Mouse (Mus musculus): ENCODE data around the gene Klhdc1. TPM values are rescaled to one million over a fixed set of nuclear protein-coding genes. Genes with fewer than 3 reads are reported as not detected.

Klhdc1 gene
- polyA plus RNA-seq, 1 experiment from 2014 or later: 9.2 TPM

GRCm38 (mm10) chr12:69241405-69241770, 412 bp downstream of the Klhdc1 start:
- Histone ChIP-seq H3K36me3 (no peaks in the 10 kb centered on the region), H3K4me2 (peak overlapping the region; percentile 67), H3K9me3 (no peaks in the 10 kb centered on the region), H3K27ac (peak overlapping the region; percentile 60), H3K27me3 (replicated peaks) (no peaks in the 10 kb centered on the region), H3K9ac (peak overlapping the region; percentile 78), H3K4me3 (replicated peaks) (peak overlapping the region; percentile 75), H3K4me1 (0 out of 2 replicates have a peak, but pooled peaks cover 4% of the 10 kb centered on the region)
- ATAC-seq (ENCODE audit: insufficient read depth, low FRiP score, low read depth): peak; percentile 11; the same call in 1 of the 2 replicates
- 0% methylated on average over 3 of the region's 3 CpGs for WGBS

GRCm38 (mm10) chr12:69241771-69242431, 925 bp downstream of the Klhdc1 start:
- under 1% methylated on average over 61 of the region's 64 CpGs for WGBS
- H3K27ac ChIP-seq: peak overlapping the region; percentile 60
- ATAC-seq (ENCODE audit: insufficient read depth, low FRiP score, low read depth): peak; percentile 85
- H3K9ac ChIP-seq: peak overlapping the region; percentile 78
- H3K4me1 ChIP-seq: 0 out of 2 replicates have a peak, but pooled peaks cover 4% of the 10 kb centered on the region
- peak overlapping the region; percentile 67 for H3K4me2 ChIP-seq
- H3K27me3 ChIP-seq (replicated peaks): no peaks in the 10 kb centered on the region
- H3K9me3 ChIP-seq: no peaks in the 10 kb centered on the region
- H3K36me3 ChIP-seq: no peaks in the 10 kb centered on the region
- peak overlapping the region; percentile 75 for H3K4me3 ChIP-seq (replicated peaks)

- Histone ChIP-seq H3K9ac (no peak overlapping the region), H3K4me2 (no peak overlapping the region), H3K36me3 (no peaks in the 10 kb centered on the region), H3K9me3 (no peaks in the 10 kb centered on the region), H3K27me3 (replicated peaks) (no peaks in the 10 kb centered on the region), H3K27ac (no peak overlapping the region), H3K4me1 (no peaks in the 10 kb centered on the region), H3K4me3 (replicated peaks) (no peak overlapping the region)
- 82% methylated on average over 4 of the region's 4 CpGs for WGBS
- ATAC-seq (ENCODE audit: insufficient read depth, low FRiP score, low read depth): no peak
Observed at GRCm38 (mm10) chr12:69249766-69250165, 8.8 kb downstream of the Klhdc1 start.

- WGBS: 69% methylated on average over 8 of the region's 8 CpGs
- Histone ChIP-seq H3K27ac (no peak overlapping the region), H3K9ac (no peak overlapping the region), H3K27me3 (replicated peaks) (no peaks in the 10 kb centered on the region), H3K4me3 (replicated peaks) (no peak overlapping the region), H3K4me2 (no peak overlapping the region), H3K36me3 (no peaks in the 10 kb centered on the region), H3K9me3 (no peaks in the 10 kb centered on the region), H3K4me1 (no peaks in the 10 kb centered on the region)
- ATAC-seq (ENCODE audit: insufficient read depth, low FRiP score, low read depth): no peak
Observed at GRCm38 (mm10) chr12:69250756-69251155, 9.8 kb downstream of the Klhdc1 start.

- no peaks in the 10 kb centered on the region for H3K27me3 ChIP-seq (replicated peaks)
- no peaks in the 10 kb centered on the region for H3K9me3 ChIP-seq
- H3K4me2 ChIP-seq: no peak overlapping the region
- H3K27ac ChIP-seq: no peak overlapping the region
- H3K4me3 ChIP-seq (replicated peaks): no peak overlapping the region
- H3K4me1 ChIP-seq: no peaks in the 10 kb centered on the region
- no peak overlapping the region for H3K9ac ChIP-seq
- no peaks in the 10 kb centered on the region for H3K36me3 ChIP-seq
- WGBS: 87% methylated on average over 1 of the region's 1 CpGs
- no peak for ATAC-seq (ENCODE audit: insufficient read depth, low FRiP score, low read depth)
Observed at GRCm38 (mm10) chr12:69253806-69254205, 12.8 kb downstream of the Klhdc1 start.

- Histone ChIP-seq H3K4me2 (no peak overlapping the region), H3K9ac (no peak overlapping the region), H3K27ac (no peak overlapping the region), H3K36me3 (no peaks in the 10 kb centered on the region), H3K27me3 (replicated peaks) (no peaks in the 10 kb centered on the region), H3K9me3 (no peaks in the 10 kb centered on the region), H3K4me3 (replicated peaks) (no peak overlapping the region), H3K4me1 (no peaks in the 10 kb centered on the region)
- WGBS: 71% methylated on average over 11 of the region's 11 CpGs
- no peak for ATAC-seq (ENCODE audit: insufficient read depth, low FRiP score, low read depth)
Observed at GRCm38 (mm10) chr12:69257836-69258235, 16.9 kb downstream of the Klhdc1 start.

- no peaks in the 10 kb centered on the region for H3K36me3 ChIP-seq
- no peak for ATAC-seq (ENCODE audit: insufficient read depth, low FRiP score, low read depth)
- no peak overlapping the region for H3K9ac ChIP-seq
- H3K27ac ChIP-seq: no peak overlapping the region
- no peaks in the 10 kb centered on the region for H3K27me3 ChIP-seq (replicated peaks)
- no peak overlapping the region for H3K4me2 ChIP-seq
- 93% methylated on average over 5 of the region's 5 CpGs for WGBS
- H3K4me3 ChIP-seq (replicated peaks): no peak overlapping the region
- H3K4me1 ChIP-seq: no peaks in the 10 kb centered on the region
- H3K9me3 ChIP-seq: no peaks in the 10 kb centered on the region
Observed at GRCm38 (mm10) chr12:69262251-69262650, 21.3 kb downstream of the Klhdc1 start.

GRCm38 (mm10) chr12:69265031-69265430, 24.1 kb downstream of the Klhdc1 start:
- Histone ChIP-seq H3K4me2 (no peak overlapping the region), H3K27ac (no peak overlapping the region), H3K9ac (no peak overlapping the region), H3K27me3 (replicated peaks) (no peaks in the 10 kb centered on the region), H3K4me1 (no peaks in the 10 kb centered on the region), H3K36me3 (no peaks in the 10 kb centered on the region), H3K9me3 (no peaks in the 10 kb centered on the region), H3K4me3 (replicated peaks) (no peak overlapping the region)
- 88% methylated on average over 3 of the region's 3 CpGs for WGBS
- no peak for ATAC-seq (ENCODE audit: insufficient read depth, low FRiP score, low read depth)

GRCm38 (mm10) chr12:69267956-69268632, 27.1 kb downstream of the Klhdc1 start:
- no peaks in the 10 kb centered on the region for H3K27me3 ChIP-seq (replicated peaks)
- no peak for ATAC-seq (ENCODE audit: insufficient read depth, low FRiP score, low read depth)
- H3K36me3 ChIP-seq: no peaks in the 10 kb centered on the region
- 73% methylated on average over 11 of the region's 11 CpGs for WGBS
- H3K4me3 ChIP-seq (replicated peaks): no peak overlapping the region
- no peaks in the 10 kb centered on the region for H3K9me3 ChIP-seq
- H3K9ac ChIP-seq: no peak overlapping the region
- no peaks in the 10 kb centered on the region for H3K4me1 ChIP-seq
- no peak overlapping the region for H3K4me2 ChIP-seq
- no peak overlapping the region for H3K27ac ChIP-seq

- no peak for ATAC-seq (ENCODE audit: insufficient read depth, low FRiP score, low read depth)
- WGBS: 83% methylated on average over 2 of the region's 2 CpGs
Observed at GRCm38 (mm10) chr12:69268956-69269355, 28.0 kb downstream of the Klhdc1 start.

GRCm38 (mm10) chr12:69279931-69280469, 39.0 kb downstream of the Klhdc1 start:
- WGBS: 32% methylated on average over 1 of the region's 1 CpGs
- Histone ChIP-seq H3K4me2 (no peak overlapping the region), H3K4me3 (replicated peaks) (no peak overlapping the region), H3K9me3 (no peaks in the 10 kb centered on the region), H3K4me1 (no peaks in the 10 kb centered on the region), H3K9ac (no peak overlapping the region), H3K27ac (no peak overlapping the region), H3K36me3 (no peaks in the 10 kb centered on the region), H3K27me3 (replicated peaks) (no peaks in the 10 kb centered on the region)
- no peak for ATAC-seq (ENCODE audit: insufficient read depth, low FRiP score, low read depth)

More at GRCm38 (mm10) chr12:69268956-69269355, 28.0 kb downstream of the Klhdc1 start:
- no peaks in the 10 kb centered on the region for H3K27me3 ChIP-seq (replicated peaks)
- H3K36me3 ChIP-seq: no peaks in the 10 kb centered on the region
- H3K4me3 ChIP-seq (replicated peaks): no peak overlapping the region
- no peak overlapping the region for H3K4me2 ChIP-seq
- H3K27ac ChIP-seq: no peak overlapping the region
- H3K9me3 ChIP-seq: no peaks in the 10 kb centered on the region
- no peaks in the 10 kb centered on the region for H3K4me1 ChIP-seq
- H3K9ac ChIP-seq: no peak overlapping the region

GRCm38 (mm10) chr12:69280915-69281314, 39.9 kb downstream of the Klhdc1 start:
- no peak for ATAC-seq (ENCODE audit: insufficient read depth, low FRiP score, low read depth)
- H3K9ac ChIP-seq: no peak overlapping the region
- no peaks in the 10 kb centered on the region for H3K27me3 ChIP-seq (replicated peaks)
- no peaks in the 10 kb centered on the region for H3K9me3 ChIP-seq
- no peak overlapping the region for H3K27ac ChIP-seq
- 85% methylated on average over 3 of the region's 3 CpGs for WGBS
- H3K4me3 ChIP-seq (replicated peaks): no peak overlapping the region
- no peak overlapping the region for H3K4me2 ChIP-seq
- no peaks in the 10 kb centered on the region for H3K4me1 ChIP-seq
- no peaks in the 10 kb centered on the region for H3K36me3 ChIP-seq
